Comparison of ENCODE assay signal across 9 mouse cellular contexts in genomic region chr13:109901811-109902210, GRCm38 (mm10).
DNase-seq lines count a peak whose midpoint lies in the region; ATAC-seq lines count a peak whose summit lies in the region.
"Had no signal": no experiment of that assay in that cellular context is flagged by ENCODE, and none has a peak within 500 bp of the region (broad histone marks: within the 10 kb centered on the region; RNA-seq: fewer than 3 reads in every experiment).

No protein-coding gene starts in this region.

- 46% methylated on average over 5 of the region's 5 CpGs for WGBS in heart, embryonic 14.5 days
- WGBS in hindbrain, embryonic 11.5 days: 65% methylated on average over 5 of the region's 5 CpGs
- WGBS in midbrain, embryonic 10.5 days: 70% methylated on average over 5 of the region's 5 CpGs

- peak overlapping the region in 1 of 2 experiments; percentile 76; a peak in 1 of 4 replicates for H3K27ac ChIP-seq in heart, embryonic 14.5 days (replicated peaks in 1 of 2; ENCODE audit: control insufficient read depth in 1 of 2, insufficient read depth in 1 of 2, low read depth in 2 of 2, low read length in 2 of 2)
- no peak overlapping the region for H3K27ac ChIP-seq in hindbrain, embryonic 11.5 days (ENCODE audit: low read depth, low read length)
- H3K27ac ChIP-seq in midbrain, embryonic 10.5 days (replicated peaks): no peak overlapping the region

- no peak for DNase-seq in heart, postnatal 36 days
- peak; percentile 30 for DNase-seq in adipocyte (ENCODE audit: low spot score)
- DNase-seq in hindbrain, embryonic 11.5 days (ENCODE audit: low spot score): no peak
- no peak for DNase-seq in midbrain, embryonic 10.5 days (ENCODE audit: low spot score)
- DNase-seq in spleen, adult 18-20 months: no peak
- no peak for DNase-seq in spleen, postnatal 4 days (ENCODE audit: low spot score in 2 of 2)
- no peak for DNase-seq in right cerebral cortex, adult 18-20 months

- H3K4me2 ChIP-seq in heart, embryonic 14.5 days (ENCODE audit: low read length): peak overlapping the region; percentile 82
- peak overlapping the region; percentile 94; the same call in 1 of the 2 replicates for H3K4me2 ChIP-seq in hindbrain, embryonic 11.5 days (replicated peaks; ENCODE audit: low read depth, low read length)

- H3K4me3 ChIP-seq in heart, embryonic 14.5 days (ENCODE audit: control insufficient read depth in 1 of 2, insufficient read depth in 1 of 2, low read depth in 1 of 2, low read length in 2 of 2): peak overlapping the region in 1 of 2 experiments; percentile 75; a peak in 1 of 4 replicates
- H3K4me3 ChIP-seq in hindbrain, embryonic 11.5 days (ENCODE audit: low read depth, low read length): peak overlapping the region; percentile 79
- H3K4me3 ChIP-seq in midbrain, embryonic 10.5 days: peak overlapping the region; percentile 72

- ATAC-seq in heart, embryonic 14.5 days (ENCODE audit: insufficient number of reproducible peaks, insufficient read depth, low FRiP score, low read depth): no peak
- ATAC-seq in hindbrain, embryonic 11.5 days (ENCODE audit: low FRiP score): no peak

- intact Hi-C loops in heart, postnatal 36 days (cut with DNase I): loop anchor here (2.0 to 10.0 kb wide), 2 partner anchors 79 to 667 kb away; no protein-coding TSS in a partner anchor

- H3K36me3 ChIP-seq in heart, embryonic 14.5 days (ENCODE audit: control insufficient read depth, insufficient read depth, low read length): no peaks in the 10 kb centered on the region
- no peaks in the 10 kb centered on the region for H3K36me3 ChIP-seq in hindbrain, embryonic 11.5 days (ENCODE audit: control insufficient read depth, insufficient read depth, low read length)
- H3K36me3 ChIP-seq in midbrain, embryonic 10.5 days: no peaks in the 10 kb centered on the region

- no peaks in the 10 kb centered on the region for H3K9me3 ChIP-seq in heart, embryonic 14.5 days (ENCODE audit: control insufficient read depth, low read length)
- no peaks in the 10 kb centered on the region for H3K9me3 ChIP-seq in hindbrain, embryonic 11.5 days (ENCODE audit: control insufficient read depth, low read length)
- no peaks in the 10 kb centered on the region for H3K9me3 ChIP-seq in midbrain, embryonic 10.5 days (replicated peaks)

- H3K4me1 ChIP-seq in heart, embryonic 14.5 days (ENCODE audit: control insufficient read depth in 2 of 2, insufficient read depth in 2 of 2, low read length in 2 of 2): peaks cover 2 to 23% of the 10 kb centered on the region in 2 experiments; a peak in 3 of 4 replicates
- 0 out of 2 replicates have a peak, but pooled peaks cover 3% of the 10 kb centered on the region for H3K4me1 ChIP-seq in hindbrain, embryonic 11.5 days (replicated peaks; ENCODE audit: control insufficient read depth, insufficient read depth, low read length)
- peaks cover 18% of the 10 kb centered on the region for H3K4me1 ChIP-seq in midbrain, embryonic 10.5 days

- H3K9ac ChIP-seq in heart, embryonic 14.5 days (ENCODE audit: low read length): peak overlapping the region; percentile 93; the same call in 1 of the 2 replicates
- no peak overlapping the region for H3K9ac ChIP-seq in hindbrain, embryonic 11.5 days (ENCODE audit: low read depth, low read length)

- H3K27me3 ChIP-seq in heart, embryonic 14.5 days (ENCODE audit: control insufficient read depth, insufficient read depth, low read length): no peaks in the 10 kb centered on the region
- H3K27me3 ChIP-seq in hindbrain, embryonic 11.5 days (ENCODE audit: control insufficient read depth, insufficient read depth, low read length): no peaks in the 10 kb centered on the region
- peaks cover 31% of the 10 kb centered on the region for H3K27me3 ChIP-seq in midbrain, embryonic 10.5 days (ENCODE audit: low read depth, poor library complexity, severe bottlenecking)
- H3K27me3 ChIP-seq: CH12.LX had no signal
